Mouse (Mus musculus): ENCODE measurements around the gene Rras. TPM values are rescaled to one million over a fixed set of nuclear protein-coding genes. Genes with fewer than 3 reads are reported as not detected.

Gene Rras
- total and polyA plus RNA-seq, 3 experiments, result 93.7 to 176 (median 118) TPM

DNA sequence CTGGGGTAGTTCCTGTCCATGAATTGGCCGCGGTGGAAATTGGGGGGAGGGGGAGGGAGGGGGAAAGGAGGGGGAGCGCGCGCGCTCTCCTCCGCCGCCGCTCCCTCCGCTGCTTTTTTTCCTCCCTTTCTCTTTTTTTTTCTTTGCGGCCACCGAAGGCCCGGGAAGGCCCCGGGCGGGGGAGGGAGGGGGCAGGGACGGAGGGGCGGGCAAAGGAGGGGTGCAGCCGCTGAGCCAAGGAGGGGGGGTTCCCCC is 35.0 kb downstream of the Rras start, which contains the start of gene Prr12:
Gene Prr12, minus strand, starts transcription at position 20 of the 255 bp plus-strand sequence.
- no peak for DNase-seq

DNA sequence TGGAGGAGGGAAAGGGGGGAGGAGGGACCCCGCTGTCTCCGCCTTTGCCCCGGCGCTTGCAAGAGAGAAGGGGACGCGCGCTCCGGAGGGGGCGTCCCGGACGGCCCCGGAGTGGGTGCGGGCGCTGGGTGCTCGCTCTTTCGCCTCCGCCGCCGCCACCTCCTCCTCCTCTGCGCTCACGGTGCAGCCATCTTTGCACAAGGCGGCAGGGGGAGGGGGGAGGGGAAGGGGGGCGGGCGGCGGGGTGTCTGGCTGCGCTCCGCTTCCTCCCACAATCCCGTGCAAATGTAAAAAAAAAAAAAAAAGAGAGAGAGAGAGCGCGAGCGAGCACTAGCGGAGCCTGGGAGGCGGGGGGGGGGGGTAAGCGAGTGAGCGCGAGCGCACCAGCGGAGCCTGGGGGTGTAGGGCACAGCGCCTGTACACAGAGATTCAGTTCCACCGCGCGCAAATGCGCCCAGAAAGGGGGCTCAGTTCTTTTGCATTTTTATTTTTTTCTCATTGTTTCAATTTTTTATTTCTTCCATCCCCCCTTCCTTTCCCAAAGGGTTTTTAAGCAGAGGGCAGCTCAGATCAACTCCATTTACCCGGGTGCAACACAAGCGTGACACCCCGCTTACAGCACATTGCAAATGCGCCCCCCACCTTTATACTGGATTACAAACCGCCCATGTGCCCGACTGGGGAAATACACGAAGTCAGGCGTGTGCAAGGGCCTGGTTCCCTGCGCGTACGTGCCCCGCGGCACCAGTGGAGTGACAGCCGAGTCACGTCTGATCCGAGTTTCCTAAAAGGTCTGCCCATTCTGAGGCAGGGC is 35.6 kb downstream of the Rras start:
- peak; percentile 91 for DNase-seq

DNA sequence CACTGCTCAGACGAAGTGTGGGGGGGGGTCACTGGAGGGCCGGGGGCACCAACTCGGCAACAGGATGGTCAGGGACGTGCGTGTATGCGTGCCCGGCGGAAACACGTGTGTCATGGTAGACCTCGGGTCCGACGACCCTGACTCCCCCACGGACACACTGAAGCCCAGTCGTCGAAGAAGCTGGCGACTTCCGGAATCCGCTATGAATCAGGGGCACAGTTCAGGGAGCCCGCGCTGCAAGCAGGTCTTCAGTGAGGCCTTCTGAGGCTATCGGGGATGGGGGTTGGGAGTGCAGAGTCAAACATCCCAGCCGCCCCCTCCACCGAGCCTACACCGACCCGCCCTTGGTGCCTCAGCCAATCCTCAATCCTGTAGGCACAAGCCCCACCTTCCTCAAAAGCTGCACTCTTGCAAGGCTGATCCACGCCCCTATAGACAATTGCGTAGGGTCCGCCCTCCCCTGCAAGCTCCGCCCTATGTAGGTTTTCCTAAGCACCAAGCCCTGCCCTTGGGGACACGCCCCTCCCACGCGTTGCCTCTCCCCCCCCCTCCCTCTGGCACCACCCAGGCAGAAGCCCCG is 36.3 kb downstream of the Rras start:
- peak; percentile 98 for DNase-seq

DNA sequence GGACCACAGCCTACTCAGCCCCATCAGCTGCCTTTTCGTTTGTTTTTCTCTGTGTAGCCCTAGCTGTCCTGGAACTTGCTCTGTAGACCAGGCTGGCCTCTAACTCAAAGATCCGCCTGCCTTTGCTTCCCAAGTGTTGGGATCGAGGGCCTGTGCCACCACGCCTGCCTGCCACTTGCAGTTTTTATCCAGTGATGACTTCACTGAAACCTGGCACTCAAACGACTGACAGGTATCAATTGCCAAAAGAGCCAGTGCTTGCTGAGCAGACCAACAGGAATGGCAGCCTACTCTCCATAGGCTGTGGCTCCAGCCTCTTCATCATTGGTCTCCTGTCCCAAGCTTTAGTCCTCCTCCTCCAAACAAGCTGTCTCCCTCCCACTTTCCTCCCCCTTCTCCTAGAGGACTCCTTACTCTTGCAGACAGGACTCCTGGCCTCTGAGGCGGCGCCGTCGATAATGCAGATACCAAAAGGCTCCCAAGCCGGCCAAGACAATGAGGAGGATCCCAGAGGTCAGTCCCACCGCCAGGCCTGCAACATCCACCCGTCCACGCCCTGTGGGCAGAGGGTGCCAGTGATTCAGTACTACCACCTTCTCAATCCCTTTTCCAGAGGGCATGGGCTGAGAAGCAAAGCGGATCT is 38.7 kb downstream of the Rras start:
- no peak for DNase-seq

DNA sequence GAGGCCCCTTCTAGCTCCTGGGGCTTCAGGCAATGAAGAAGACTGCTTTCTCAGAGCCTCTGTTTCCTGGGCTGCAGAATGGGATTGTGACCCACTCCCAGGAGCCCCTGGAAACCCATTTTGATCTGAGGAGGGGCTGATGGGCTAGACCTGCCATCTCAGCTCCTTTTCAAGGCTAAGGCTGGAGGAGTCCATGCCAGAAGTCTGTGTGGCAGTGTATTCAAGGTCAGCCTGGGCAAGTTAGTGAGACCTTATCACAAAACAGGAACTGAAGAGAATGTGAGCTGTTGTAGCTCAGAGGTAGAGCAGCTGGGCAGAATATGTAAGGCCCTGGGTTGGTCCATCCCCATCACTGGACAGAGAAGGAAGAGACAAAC is 39.2 kb downstream of the Rras start:
- DNase-seq, result peak; percentile 38

DNA sequence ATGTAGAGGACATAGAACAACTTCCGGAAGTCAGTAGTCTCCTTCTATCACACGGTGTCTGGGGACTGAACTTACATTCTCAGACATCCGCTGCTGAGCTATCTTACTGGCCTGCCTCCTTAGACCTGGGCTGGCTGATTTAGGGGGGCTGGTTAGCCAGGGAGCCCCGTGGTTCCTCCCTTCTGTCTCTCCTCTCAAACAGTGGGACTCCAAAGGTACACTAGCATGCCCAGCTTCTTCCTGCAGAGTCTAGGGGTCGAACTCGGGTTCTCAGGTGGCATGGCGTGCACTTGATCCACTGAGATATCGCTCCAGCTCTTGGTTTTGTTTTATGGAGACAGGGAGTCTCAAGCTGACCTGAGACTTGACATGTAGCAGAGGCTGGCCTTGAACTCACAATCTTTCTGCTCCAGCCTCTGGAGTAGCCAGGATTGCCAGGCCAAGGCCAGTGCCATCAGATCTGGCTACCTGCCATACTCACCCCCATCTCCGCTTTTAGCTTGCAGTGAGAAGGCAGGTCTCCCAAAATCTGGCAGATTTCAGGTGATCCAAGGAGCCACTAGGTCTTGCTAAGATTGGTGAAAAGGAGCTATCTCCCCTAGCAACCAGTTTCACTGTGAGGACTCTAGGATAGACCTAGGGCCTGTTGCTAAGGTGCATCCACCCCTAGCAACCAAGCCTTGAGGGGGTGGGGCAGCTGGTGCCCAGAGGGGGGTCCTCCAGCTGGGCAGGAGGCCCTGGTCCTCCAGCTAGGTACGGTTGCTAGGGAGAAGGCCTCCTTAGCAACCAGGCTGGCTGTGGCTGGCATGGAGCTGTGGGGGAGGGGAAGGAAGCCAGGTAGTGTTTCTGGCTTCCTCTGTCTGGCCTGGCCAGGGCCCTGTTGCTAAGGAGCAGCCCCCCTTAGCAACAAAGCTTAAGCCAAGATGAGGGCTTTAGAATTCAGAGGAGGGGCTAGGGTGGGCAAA is 41.1 kb downstream of the Rras start:
- DNase-seq, result no peak

DNA sequence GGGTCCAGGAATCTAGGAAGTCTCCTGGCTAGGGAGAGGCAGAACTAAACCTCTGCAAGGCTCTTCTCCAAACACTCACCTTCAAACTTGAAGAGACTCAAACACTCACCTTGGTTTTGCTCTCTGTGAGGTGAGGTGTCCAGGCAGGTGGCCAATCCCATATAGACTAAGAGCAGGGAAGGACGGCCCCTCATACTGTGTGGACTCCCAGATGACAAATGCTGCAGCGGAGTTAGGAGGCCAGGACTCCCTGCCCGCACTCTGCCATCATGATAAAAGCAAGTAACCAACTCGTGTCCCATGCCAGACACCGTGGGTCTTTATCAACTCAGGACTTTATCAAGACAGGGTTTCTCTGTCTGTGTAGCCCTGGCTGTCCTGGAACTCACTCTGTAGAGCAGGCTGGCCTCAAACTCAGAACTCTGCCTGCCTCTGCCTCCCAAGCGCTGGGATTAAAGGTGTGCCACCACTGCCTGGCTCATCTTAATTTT is 42.9 kb downstream of the Rras start:
- no peak for DNase-seq

DNA sequence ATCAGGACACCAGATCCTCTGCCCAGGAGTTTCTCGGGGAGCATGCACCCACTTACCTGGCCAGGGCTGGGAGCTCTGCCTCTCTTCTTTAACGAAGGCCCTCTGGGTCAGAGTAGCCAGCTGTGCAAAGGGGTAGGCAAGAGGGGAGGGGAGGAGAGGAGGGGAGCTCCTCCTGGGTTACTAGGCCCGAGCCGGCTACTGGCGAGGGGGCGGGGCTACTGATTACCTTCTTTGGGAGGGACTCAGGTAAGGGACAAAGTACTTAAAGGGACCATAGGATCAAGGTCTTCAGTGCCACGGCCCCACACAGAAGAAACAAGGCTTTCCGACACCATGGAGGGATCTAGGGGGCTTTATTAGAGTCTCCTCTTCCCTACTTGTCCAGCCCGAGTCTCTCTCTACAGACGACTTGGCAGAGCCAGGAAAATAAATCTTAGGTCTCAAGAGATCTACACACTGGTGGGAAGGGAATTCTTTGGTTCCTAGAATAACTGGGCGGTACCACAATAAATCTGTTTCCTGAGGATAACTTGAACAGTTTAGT is 43.8 kb downstream of the Rras start:
- DNase-seq, result no peak

DNA sequence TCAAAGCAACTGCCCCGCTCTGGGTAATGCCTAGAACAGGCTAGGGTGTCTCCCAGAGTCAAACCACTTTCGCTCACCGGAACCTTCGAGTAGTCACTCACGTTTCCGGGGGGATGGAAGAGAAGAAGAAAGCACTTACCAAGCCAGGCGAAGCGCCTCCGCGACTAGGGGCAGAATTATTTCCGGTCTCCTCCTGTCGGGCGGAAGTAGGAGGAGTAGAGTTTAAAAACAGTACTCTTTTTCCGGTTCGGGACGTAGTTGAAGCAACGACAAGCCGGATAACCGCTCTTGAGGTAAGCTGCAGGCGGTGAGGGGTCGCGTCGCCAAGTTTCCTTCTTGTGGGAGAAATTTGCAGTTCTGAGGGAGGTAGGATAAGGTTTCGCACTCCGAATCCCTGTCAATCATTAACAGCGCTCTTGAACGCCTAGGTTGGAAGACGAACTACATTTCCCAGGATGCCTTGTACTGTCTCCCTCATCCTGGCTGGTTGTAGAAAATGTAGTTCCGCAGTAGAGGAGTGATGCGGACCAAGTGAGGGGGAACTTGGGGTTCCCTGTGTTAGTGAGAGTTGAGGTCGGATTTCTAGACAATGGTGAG is 44.6 kb downstream of the Rras start, which contains the start of the genes Nosip and Prrg2:
Gene Nosip, plus strand, starts transcription at position 191 of the 597 bp plus-strand sequence.
Gene Prrg2, minus strand, starts transcription at position 439 of the 597 bp plus-strand sequence.
- DNase-seq, result peak; percentile 96

DNA sequence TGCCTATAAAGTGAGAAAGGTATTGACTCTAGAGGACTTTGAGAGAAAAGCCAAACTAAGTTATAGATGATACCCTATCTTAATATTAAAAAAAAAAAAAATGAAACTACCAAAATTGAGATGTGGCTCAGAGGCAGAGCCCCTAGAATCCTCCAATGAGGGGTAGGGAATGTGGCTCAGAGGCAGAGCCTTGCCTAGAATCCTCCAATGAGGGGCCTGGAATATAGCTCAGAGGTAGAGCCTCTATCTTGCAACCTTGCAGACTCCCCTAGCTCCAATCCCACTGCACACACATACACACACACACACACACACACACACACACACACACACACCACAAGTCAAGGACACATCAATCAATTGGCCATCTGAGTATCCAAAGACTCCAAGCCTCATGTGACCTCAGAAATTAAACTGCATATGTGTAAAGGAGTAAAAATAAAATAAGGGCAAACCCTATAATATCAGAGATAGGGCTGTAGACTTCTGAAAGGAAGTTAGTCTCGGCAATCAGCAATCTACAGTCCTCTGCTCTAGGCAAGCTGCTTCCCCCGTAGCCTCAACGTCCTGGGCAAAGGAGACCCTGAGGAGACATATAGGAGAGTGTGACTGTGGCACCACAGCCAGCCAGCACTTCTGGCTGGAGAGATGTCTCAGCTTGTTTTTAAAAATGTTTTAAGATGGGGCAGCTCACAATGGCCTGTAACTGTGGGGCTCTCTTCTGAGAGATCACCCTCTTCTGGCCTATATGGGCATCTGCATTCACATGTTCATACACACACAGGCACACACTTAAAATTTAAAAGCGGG is 49.6 kb downstream of the Rras start:
- DNase-seq, result no peak

DNA sequence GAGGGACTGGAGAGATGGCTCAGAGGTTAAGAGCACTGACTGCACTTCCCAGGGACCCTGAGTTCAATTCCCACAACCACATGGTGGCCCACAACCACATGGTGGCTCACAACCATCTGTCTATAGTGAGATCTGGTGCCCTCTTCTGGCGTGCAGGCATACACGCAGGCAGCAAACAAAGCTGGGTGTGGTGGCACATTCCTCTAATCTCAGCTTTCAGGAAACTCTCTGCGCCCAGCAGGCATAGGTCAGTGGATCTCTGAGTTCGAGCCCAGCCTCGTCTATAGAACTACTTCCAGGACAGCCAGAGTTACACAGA is 50.2 kb downstream of the Rras start:
- DNase-seq, result peak; percentile 63

DNA sequence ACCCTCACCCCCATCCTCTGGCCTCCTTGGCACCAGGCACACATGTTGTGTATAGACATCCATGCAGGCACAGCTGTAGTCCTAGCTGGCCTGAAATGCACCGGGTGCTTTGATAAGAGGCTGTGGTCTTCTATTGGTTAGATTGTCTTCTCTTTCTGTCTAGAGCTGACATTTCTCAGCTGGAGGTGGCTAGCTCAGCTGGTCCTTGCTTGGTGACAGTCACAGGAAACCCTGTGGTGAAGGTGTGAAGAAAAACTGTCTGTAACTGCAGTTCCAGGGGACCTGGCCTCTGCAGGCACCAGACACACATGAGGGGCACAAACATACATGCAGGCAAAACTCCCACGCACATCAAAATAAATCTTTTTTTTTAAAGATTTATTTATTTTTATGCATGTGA is 51.9 kb downstream of the Rras start:
- no peak for DNase-seq

Small RNA genes within 50 kb of the gene (microRNA-seq; reads per million reads assigned to microRNA genes)
- 0.66 to 1.7 reads per million in 2 experiments for gene Mir7054

Other genes with a start within 250 kb of the Rras start
Only the 30 nearest of the 35 such genes appear.
- gene Akt1s1, start 169.0 kb upstream of the Rras start, total RNA-seq (2021), result 100 to 1,000 TPM; 117 TPM
- gene Akt1s1, start 169.0 kb upstream of the Rras start, polyA plus RNA-seq (2012; rRNA removed), result 650 and 890 TPM in 2 replicates
- 10 to 100 TPM; 51.0 to 72.6 TPM for gene Tbc1d17, start 168.9 kb upstream of the Rras start, total RNA-seq (2021)
- 180 and 223 TPM in 2 replicates for gene Tbc1d17, start 168.9 kb upstream of the Rras start, polyA plus RNA-seq (2012; rRNA removed)
- gene Pnkp, start 160.8 kb upstream of the Rras start, total RNA-seq (2021), result 10 to 100 TPM; 36.3 to 42.8 TPM
- 79.5 and 90.0 TPM in 2 replicates for gene Pnkp, start 160.8 kb upstream of the Rras start, polyA plus RNA-seq (2012; rRNA removed)
- gene Ptov1, start 148.2 kb upstream of the Rras start, total RNA-seq (2021), result 100 to 1,000 TPM; 227 TPM
- gene Ptov1, start 148.2 kb upstream of the Rras start, polyA plus RNA-seq (2012; rRNA removed), result 492 and 493 TPM in 2 replicates
- 100 to 1,000 TPM in 1 of 2 experiments, 10 to 100 TPM in 1; 80.8 to 105 TPM for gene Med25, start 125.2 kb upstream of the Rras start, total RNA-seq (2021)
- 635 and 723 TPM in 2 replicates for gene Med25, start 125.2 kb upstream of the Rras start, polyA plus RNA-seq (2012; rRNA removed)
- 10 to 100 TPM; 24.2 to 28.0 TPM for gene Fuz, start 121.9 kb upstream of the Rras start, total RNA-seq (2021)
- gene Fuz, start 121.9 kb upstream of the Rras start, polyA plus RNA-seq (2012; rRNA removed), result 203 and 213 TPM in 2 replicates
- gene Ap2a1, start 88.5 kb upstream of the Rras start, total RNA-seq (2021), result 100 to 1,000 TPM in 1 of 2 experiments, 10 to 100 TPM in 1; 86.3 to 105 TPM
- 119 and 121 TPM in 2 replicates for gene Ap2a1, start 88.5 kb upstream of the Rras start, polyA plus RNA-seq (2012; rRNA removed)
- not detected for gene Tsks, start 74.8 kb upstream of the Rras start, total RNA-seq (2021)
- 0.13 and 0.31 TPM in 2 replicates for gene Tsks, start 74.8 kb upstream of the Rras start, polyA plus RNA-seq (2012; rRNA removed)
- 10 to 100 TPM in 1 of 2 experiments, 1 to 10 TPM in 1; 7.3 to 13.5 TPM for gene Cpt1c, start 43.1 kb upstream of the Rras start, total RNA-seq (2021)
- 29.6 and 37.5 TPM in 2 replicates for gene Cpt1c, start 43.1 kb upstream of the Rras start, polyA plus RNA-seq (2012; rRNA removed)
- gene Prmt1, start 31.4 kb upstream of the Rras start, total RNA-seq (2021), result 100 to 1,000 TPM; 166 to 234 TPM
- gene Prmt1, start 31.4 kb upstream of the Rras start, polyA plus RNA-seq (2012; rRNA removed), result 101 and 122 TPM in 2 replicates
- 100 to 1,000 TPM; 105 to 130 TPM for gene Irf3, start 20.3 kb upstream of the Rras start, total RNA-seq (2021)
- gene Irf3, start 20.3 kb upstream of the Rras start, polyA plus RNA-seq (2012; rRNA removed), result 93.3 and 98.1 TPM in 2 replicates
- 10 to 100 TPM; 20.1 to 20.3 TPM for gene Bcl2l12, start 19.2 kb upstream of the Rras start, total RNA-seq (2021)
- gene Bcl2l12, start 19.2 kb upstream of the Rras start, polyA plus RNA-seq (2012; rRNA removed), result 40.4 and 50.3 TPM in 2 replicates
- 10 to 100 TPM; 72.0 to 83.7 TPM for gene Scaf1, start 1.6 kb upstream of the Rras start, total RNA-seq (2021)
- gene Scaf1, start 1.6 kb upstream of the Rras start, polyA plus RNA-seq (2012; rRNA removed), result 117 and 121 TPM in 2 replicates
- gene Prr12, start 34.9 kb downstream of the Rras start, total RNA-seq (2021), result 10 to 100 TPM; 40.2 to 49.7 TPM
- 17.7 and 21.3 TPM in 2 replicates for gene Prr12, start 34.9 kb downstream of the Rras start, polyA plus RNA-seq (2012; rRNA removed)
- gene Nosip, start 44.5 kb downstream of the Rras start, total RNA-seq (2021), result 10 to 100 TPM; 40.2 to 58.1 TPM
- gene Nosip, start 44.5 kb downstream of the Rras start, polyA plus RNA-seq (2012; rRNA removed), result 89.9 and 97.9 TPM in 2 replicates
- 10 to 100 TPM; 20.9 to 21.9 TPM for gene Prrg2, start 44.7 kb downstream of the Rras start, total RNA-seq (2021)
- gene Prrg2, start 44.7 kb downstream of the Rras start, polyA plus RNA-seq (2012; rRNA removed), result 70.3 and 85.2 TPM in 2 replicates
- gene Rcn3, start 74.3 kb downstream of the Rras start, total RNA-seq (2021), result 10 to 100 TPM; 26.5 to 50.3 TPM
- gene Rcn3, start 74.3 kb downstream of the Rras start, polyA plus RNA-seq (2012; rRNA removed), result 93.3 and 104 TPM in 2 replicates
- gene Fcgrt, start 85.9 kb downstream of the Rras start, total RNA-seq (2021), result 100 to 1,000 TPM in 1 of 2 experiments, 10 to 100 TPM in 1; 84.8 to 154 TPM
- 186 and 187 TPM in 2 replicates for gene Fcgrt, start 85.9 kb downstream of the Rras start, polyA plus RNA-seq (2012; rRNA removed)
- gene Rps11, start 106.5 kb downstream of the Rras start, total RNA-seq (2021), result 1,000 to 10,000 TPM; 1,290 to 1,478 TPM
- gene Rps11, start 106.5 kb downstream of the Rras start, polyA plus RNA-seq (2012; rRNA removed), result 60.0 and 80.0 TPM in 2 replicates
- gene Rpl13a, start 110.8 kb downstream of the Rras start, total RNA-seq (2021), result 1,000 to 10,000 TPM; 1,285 to 1,750 TPM
- gene Rpl13a, start 110.8 kb downstream of the Rras start, polyA plus RNA-seq (2012; rRNA removed), result 476 and 515 TPM in 2 replicates
- gene Gm45713, start 118.3 kb downstream of the Rras start, total RNA-seq (2021), result not detected
- 6.3 and 7.4 TPM in 2 replicates for gene Gm45713, start 118.3 kb downstream of the Rras start, polyA plus RNA-seq (2012; rRNA removed)
- 10 to 100 TPM; 20.5 to 25.3 TPM for gene Flt3l, start 118.5 kb downstream of the Rras start, total RNA-seq (2021)
- 122 TPM in 2 replicates for gene Flt3l, start 118.5 kb downstream of the Rras start, polyA plus RNA-seq (2012; rRNA removed)
- 10 to 100 TPM; 52.2 to 69.2 TPM for gene Pih1d1, start 136.3 kb downstream of the Rras start, total RNA-seq (2021)
- 46.1 and 50.8 TPM in 2 replicates for gene Pih1d1, start 136.3 kb downstream of the Rras start, polyA plus RNA-seq (2012; rRNA removed)
- gene Aldh16a1, start 136.6 kb downstream of the Rras start, total RNA-seq (2021), result 10 to 100 TPM; 81.3 to 92.6 TPM
- 84.4 and 86.6 TPM in 2 replicates for gene Aldh16a1, start 136.6 kb downstream of the Rras start, polyA plus RNA-seq (2012; rRNA removed)
- gene Slc17a7, start 146.0 kb downstream of the Rras start, total RNA-seq (2021), result under 1 TPM; 0.14 to 0.35 TPM
- 0.10 and 0.11 TPM in 2 replicates for gene Slc17a7, start 146.0 kb downstream of the Rras start, polyA plus RNA-seq (2012; rRNA removed)
- gene Gfy, start 161.6 kb downstream of the Rras start, total RNA-seq (2021), result not detected
- gene Gfy, start 161.6 kb downstream of the Rras start, polyA plus RNA-seq (2012; rRNA removed), result not detected in 2 replicates
- gene Pth2, start 163.0 kb downstream of the Rras start, total RNA-seq (2021), result not detected
- gene Pth2, start 163.0 kb downstream of the Rras start, polyA plus RNA-seq (2012; rRNA removed), result not detected in 2 replicates
- under 1 TPM in 1 of 2 experiments, not detected in 1; 0.14 TPM for gene Ccdc155, start 186.9 kb downstream of the Rras start, total RNA-seq (2021)
- 0.30 TPM in 2 replicates for gene Ccdc155, start 186.9 kb downstream of the Rras start, polyA plus RNA-seq (2012; rRNA removed)
- not detected for gene Dkkl1, start 194.2 kb downstream of the Rras start, total RNA-seq (2021)
- gene Dkkl1, start 194.2 kb downstream of the Rras start, polyA plus RNA-seq (2012; rRNA removed), result not detected in 2 replicates
- 1 to 10 TPM; 8.3 to 9.2 TPM for gene Tead2, start 197.8 kb downstream of the Rras start, total RNA-seq (2021)
- 12.4 and 12.6 TPM in 2 replicates for gene Tead2, start 197.8 kb downstream of the Rras start, polyA plus RNA-seq (2012; rRNA removed)

Measured in adrenal gland, adult 2 months (tissue).